Mouse (Mus musculus): ENCODE results near the gene P2rx1. TPM values are rescaled to one million over a fixed set of nuclear protein-coding genes. Genes with fewer than 3 reads are reported as not detected.

Gene P2rx1
- total RNA-seq, 1 experiment from 2014 or later: 11.3 TPM

GRCm38 (mm10) chr11:73039102-73039799 lies 40.3 kb downstream of the P2rx1 start:
- peak; percentile 70 to 71; a peak in 3 of 4 replicates for ATAC-seq (replicated peaks in 1 of 2; ENCODE audit: insufficient read depth in 1 of 2, low FRiP score in 2 of 2, low TSS enrichment in 1 of 2, low read depth in 1 of 2, poor library complexity in 2 of 2, severe bottlenecking in 2 of 2)

GRCm38 (mm10) chr11:73044229-73044755 lies 45.4 kb downstream of the P2rx1 start:
- no peak for ATAC-seq (replicated peaks in 1 of 2; ENCODE audit: insufficient read depth in 1 of 2, low FRiP score in 2 of 2, low TSS enrichment in 1 of 2, low read depth in 1 of 2, poor library complexity in 2 of 2, severe bottlenecking in 2 of 2)

- ATAC-seq (replicated peaks in 1 of 2; ENCODE audit: insufficient read depth in 1 of 2, low FRiP score in 2 of 2, low TSS enrichment in 1 of 2, low read depth in 1 of 2, poor library complexity in 2 of 2, severe bottlenecking in 2 of 2): no peak
Observed at GRCm38 (mm10) chr11:73044789-73045188, 45.9 kb downstream of the P2rx1 start.

- ATAC-seq (replicated peaks in 1 of 2; ENCODE audit: insufficient read depth in 1 of 2, low FRiP score in 2 of 2, low TSS enrichment in 1 of 2, low read depth in 1 of 2, poor library complexity in 2 of 2, severe bottlenecking in 2 of 2): peak; percentile 94 to 96
Observed at GRCm38 (mm10) chr11:73047542-73047996, 48.7 kb downstream of the P2rx1 start, which contains the start of gene Ncbp3. Ncbp3 (plus strand) TSS chr11:73047783.

- ATAC-seq (replicated peaks in 1 of 2; ENCODE audit: insufficient read depth in 1 of 2, low FRiP score in 2 of 2, low TSS enrichment in 1 of 2, low read depth in 1 of 2, poor library complexity in 2 of 2, severe bottlenecking in 2 of 2): peak in 1 of 2 experiments; percentile 37; a peak in 2 of 4 replicates
Observed at GRCm38 (mm10) chr11:73048030-73048876, 49.4 kb downstream of the P2rx1 start.

GRCm38 (mm10) chr11:73049335-73049734 lies 50.4 kb downstream of the P2rx1 start:
- ATAC-seq (replicated peaks in 1 of 2; ENCODE audit: insufficient read depth in 1 of 2, low FRiP score in 2 of 2, low TSS enrichment in 1 of 2, low read depth in 1 of 2, poor library complexity in 2 of 2, severe bottlenecking in 2 of 2): no peak

- no peak for ATAC-seq (replicated peaks in 1 of 2; ENCODE audit: insufficient read depth in 1 of 2, low FRiP score in 2 of 2, low TSS enrichment in 1 of 2, low read depth in 1 of 2, poor library complexity in 2 of 2, severe bottlenecking in 2 of 2)
Observed at GRCm38 (mm10) chr11:73052795-73053194, 53.9 kb downstream of the P2rx1 start.

- no peak for ATAC-seq (replicated peaks in 1 of 2; ENCODE audit: insufficient read depth in 1 of 2, low FRiP score in 2 of 2, low TSS enrichment in 1 of 2, low read depth in 1 of 2, poor library complexity in 2 of 2, severe bottlenecking in 2 of 2)
Observed at GRCm38 (mm10) chr11:73057701-73058100, 58.8 kb downstream of the P2rx1 start.

- ATAC-seq (replicated peaks in 1 of 2; ENCODE audit: insufficient read depth in 1 of 2, low FRiP score in 2 of 2, low TSS enrichment in 1 of 2, low read depth in 1 of 2, poor library complexity in 2 of 2, severe bottlenecking in 2 of 2): no peak
Observed at GRCm38 (mm10) chr11:73059630-73060029, 60.7 kb downstream of the P2rx1 start.

- ATAC-seq (replicated peaks in 1 of 2; ENCODE audit: insufficient read depth in 1 of 2, low FRiP score in 2 of 2, low TSS enrichment in 1 of 2, low read depth in 1 of 2, poor library complexity in 2 of 2, severe bottlenecking in 2 of 2): no peak
Observed at GRCm38 (mm10) chr11:73061413-73061812, 62.5 kb downstream of the P2rx1 start.

Other genes starting within 250 kb of the P2rx1 start
- gene Cyb5d2, start 203.0 kb upstream of the P2rx1 start, total RNA-seq (2017): 4.9 and 7.2 TPM in 2 replicates
- gene Zzef1, start 202.9 kb upstream of the P2rx1 start, total RNA-seq (2017): 29.7 and 36.1 TPM in 2 replicates
- 79.5 and 106 TPM in 2 replicates for gene Atp2a3, start 37.9 kb upstream of the P2rx1 start, total RNA-seq (2017)
- gene Camkk1, start 19.9 kb downstream of the P2rx1 start, total RNA-seq (2017): 5.1 and 8.4 TPM in 2 replicates
- 14.4 and 15.8 TPM in 2 replicates for gene Ncbp3, start 48.7 kb downstream of the P2rx1 start, total RNA-seq (2017)
- 0.13 and 0.30 TPM in 2 replicates for gene Itgae, start 91.5 kb downstream of the P2rx1 start, total RNA-seq (2017)
- gene Haspin, start 139.2 kb downstream of the P2rx1 start, total RNA-seq (2017): 12.2 and 13.6 TPM in 2 replicates
- gene P2rx5, start 161.3 kb downstream of the P2rx1 start, total RNA-seq (2017): not detected in 2 replicates
- gene Emc6, start 177.9 kb downstream of the P2rx1 start, total RNA-seq (2017): 40.5 and 44.5 TPM in 2 replicates
- 5.3 and 9.7 TPM in 2 replicates for gene Tax1bp3, start 178.0 kb downstream of the P2rx1 start, total RNA-seq (2017)
- 6.6 and 16.3 TPM in 2 replicates for gene Ctns, start 199.9 kb downstream of the P2rx1 start, total RNA-seq (2017)
- 1.9 and 2.7 TPM in 2 replicates for gene Shpk, start 200.4 kb downstream of the P2rx1 start, total RNA-seq (2017)
- gene Trpv1, start 235.2 kb downstream of the P2rx1 start, total RNA-seq (2017): not detected in 2 replicates